Mouse (Mus musculus) bone marrow, adult 2 months (tissue): Measurements from ENCODE around the gene Abcf2. TPM values are rescaled to one million over a fixed set of nuclear protein-coding genes. Genes with fewer than 3 reads are reported as not detected.

Source experiments
- H3K27ac ChIP-seq: fragments of 200-500 bp; 2 replicates; pipeline ENCODE4 v1.5.1; 2012; ENCODE audit warnings: low read depth, mild to moderate bottlenecking, control low read depth, inconsistent platforms, low read length; ENCODE audit not compliant: control insufficient read depth, poor library complexity, insufficient read depth
- H3K4me1 ChIP-seq: fragments of 200-500 bp; 2 replicates; pipeline ENCODE4 v1.6.1; 2011; ENCODE audit warnings: low read length; ENCODE audit not compliant: control insufficient read depth, insufficient read depth
- H3K4me3 ChIP-seq: fragments of 200-500 bp; replicated peaks from 2 replicates; pipeline ENCODE3; 2011; ENCODE audit warnings: mild to moderate bottlenecking, low read depth, low read length, control low read depth; ENCODE audit not compliant: control insufficient read depth
- CTCF ChIP-seq: fragments of 200-500 bp; IDR thresholded peaks from 2 replicates; pipeline ENCODE4 v1.5.1; 2011; ENCODE audit warnings: low read length, control low read depth; ENCODE audit not compliant: control insufficient read depth, insufficient read depth
- POLR2A ChIP-seq: fragments of 200-500 bp; IDR thresholded peaks from 2 replicates; pipeline ENCODE4 v1.6.1; 2011; ENCODE audit warnings: low read depth, mild to moderate bottlenecking, control low read depth, low read length, borderline replicate concordance; ENCODE audit not compliant: control insufficient read depth
- WGBS: fragments of 180-500 bp; shearing (Covaris S2); methylation state at CpG from one replicate; pipeline ENCODE4 v1.1.7; 2018; 5-methylcytosine and 5-hydroxymethylcytosine counted together
- polyA plus RNA-seq: library from polyadenylated mRNA; stranded (reverse); fragments of >200 nt; gene quantifications from 2 replicates; pipeline ENCODE4 v1.2.4, GENCODE M21; 2011; ENCODE audit warnings: low replicate concordance; ENCODE audit not compliant: missing spikeins, insufficient read depth, insufficient read length

The Abcf2 gene
- 22.9 and 29.1 TPM in 2 replicates for polyA plus RNA-seq

DNA sequence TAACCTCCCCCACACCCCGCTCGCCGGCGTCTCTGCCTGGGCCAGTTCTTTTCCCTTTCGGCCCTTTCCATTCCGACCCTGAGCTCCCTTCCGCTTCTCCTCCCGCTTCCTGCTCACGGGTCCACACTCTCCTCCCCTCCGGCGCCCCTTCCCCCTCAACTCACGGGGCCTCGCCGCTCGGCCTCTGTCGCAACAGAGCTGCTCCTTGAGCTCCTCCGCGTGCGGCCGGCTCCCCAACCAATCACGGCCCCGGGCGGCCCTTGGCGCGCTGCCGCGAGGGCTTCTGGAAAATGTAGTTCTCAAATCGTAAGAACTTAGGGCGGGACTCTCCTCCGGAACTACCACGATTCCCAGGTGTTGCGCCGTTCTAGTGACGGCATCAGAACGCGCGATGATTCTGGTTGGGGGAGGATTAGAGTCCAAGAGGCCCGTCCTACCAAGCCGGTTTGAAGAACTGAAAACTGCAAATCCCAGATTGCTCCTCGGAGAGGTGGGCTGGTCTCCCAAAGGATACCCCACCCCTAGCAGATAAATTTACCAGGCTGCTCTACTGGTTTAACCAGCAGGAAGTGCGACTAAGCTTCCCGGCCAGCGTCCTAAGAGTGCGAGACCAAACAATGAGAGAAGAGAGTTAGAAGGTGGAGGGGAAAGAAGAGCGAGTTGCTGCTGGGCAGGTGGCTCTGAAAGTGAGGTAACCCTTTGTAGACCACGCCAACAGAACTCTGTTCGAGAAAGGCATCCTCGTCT lies at the start of gene Abcf2:
Gene Abcf2 (minus strand): TSS at position 285 of the 747 bp plus-strand sequence.
- TF ChIP-seq POLR2A (peak; percentile 65), CTCF (no peak)
- Histone ChIP-seq H3K27ac (peak within 1 kb of the TSS; percentile 63), H3K4me3 (peak within 1 kb of the TSS; percentile 78), H3K4me1 (no peaks in the 10 kb centered on the region; the same call in 1 of the 2 replicates)
- under 1% methylated on average over 48 of the region's 48 CpGs for WGBS

DNA sequence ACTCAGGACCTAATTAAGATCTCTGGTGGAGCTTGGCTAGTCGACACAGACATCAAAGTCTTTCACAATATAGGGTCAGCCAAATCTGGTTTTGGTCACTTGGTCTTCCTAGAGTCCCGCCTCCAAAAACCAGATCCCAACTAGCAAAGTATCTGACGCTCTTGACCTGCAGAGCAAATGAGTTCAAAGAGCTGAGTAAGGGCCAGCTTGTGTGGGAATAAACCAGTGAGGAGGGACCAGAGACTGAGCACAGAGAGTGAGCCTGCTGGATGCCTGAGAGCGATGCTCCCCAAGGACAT lies 47.5 kb upstream of the Abcf2 start:
- Histone ChIP-seq H3K4me1 (no peaks in the 10 kb centered on the region), H3K4me3 (no peak overlapping the region)

DNA sequence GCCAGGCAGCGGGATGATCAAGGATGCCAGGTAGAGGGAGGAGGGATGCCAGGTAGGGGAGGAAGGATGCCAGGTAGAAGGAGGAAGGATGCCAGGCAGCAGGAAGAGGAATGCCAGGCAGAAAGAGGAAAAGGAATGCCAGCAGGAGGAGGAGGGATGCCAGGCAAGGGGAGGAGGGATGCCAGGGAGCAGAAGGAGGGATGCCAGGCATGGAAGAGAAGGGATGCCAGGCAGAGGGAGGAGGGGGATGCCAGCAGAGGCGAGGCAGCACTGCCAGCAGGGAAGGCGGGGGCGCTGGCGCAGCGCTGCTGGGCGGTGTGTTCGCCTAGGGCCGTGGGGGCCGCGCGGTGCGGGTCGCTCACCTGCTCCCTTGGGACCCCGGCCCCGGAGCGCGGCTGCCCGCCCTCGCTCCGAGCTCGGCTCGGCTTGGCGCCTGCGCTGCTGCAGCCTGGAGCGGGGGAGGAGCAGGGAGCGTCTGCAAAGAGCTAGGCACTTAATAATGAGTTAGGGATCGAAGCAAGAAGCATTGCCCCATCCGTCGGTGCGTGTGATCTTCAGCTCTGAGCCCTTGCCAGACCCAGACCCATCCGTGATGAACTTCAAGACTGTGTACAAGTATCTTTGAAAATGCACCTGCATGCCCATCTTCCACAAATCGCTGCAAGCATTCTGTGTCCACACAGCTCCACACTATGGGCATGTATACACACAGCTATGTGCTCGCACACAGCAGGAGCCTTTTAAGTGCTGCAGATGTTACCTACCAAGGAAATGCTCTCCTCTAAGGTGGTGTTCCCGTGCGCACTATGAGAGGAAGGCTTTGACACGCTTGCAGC lies 46.9 kb upstream of the Abcf2 start, which contains the start of gene Smarcd3:
Gene Smarcd3 (minus strand): TSS at position 426 of the 836 bp plus-strand sequence.
- H3K27ac ChIP-seq, result no peak within 1 kb of the TSS
- no peaks in the 10 kb centered on the region for H3K4me1 ChIP-seq
- no peak within 1 kb of the TSS for H3K4me3 ChIP-seq
- WGBS, result 8% methylated on average over 37 of the region's 37 CpGs
- TF ChIP-seq CTCF, result no peak
- no peak for TF ChIP-seq POLR2A

More for the DNA sequence above, 47.5 kb upstream of the Abcf2 start:
- WGBS, result 61% methylated on average over 4 of the region's 4 CpGs
- TF ChIP-seq CTCF, result no peak
- no peak for TF ChIP-seq POLR2A
- H3K27ac ChIP-seq, result no peak overlapping the region

DNA sequence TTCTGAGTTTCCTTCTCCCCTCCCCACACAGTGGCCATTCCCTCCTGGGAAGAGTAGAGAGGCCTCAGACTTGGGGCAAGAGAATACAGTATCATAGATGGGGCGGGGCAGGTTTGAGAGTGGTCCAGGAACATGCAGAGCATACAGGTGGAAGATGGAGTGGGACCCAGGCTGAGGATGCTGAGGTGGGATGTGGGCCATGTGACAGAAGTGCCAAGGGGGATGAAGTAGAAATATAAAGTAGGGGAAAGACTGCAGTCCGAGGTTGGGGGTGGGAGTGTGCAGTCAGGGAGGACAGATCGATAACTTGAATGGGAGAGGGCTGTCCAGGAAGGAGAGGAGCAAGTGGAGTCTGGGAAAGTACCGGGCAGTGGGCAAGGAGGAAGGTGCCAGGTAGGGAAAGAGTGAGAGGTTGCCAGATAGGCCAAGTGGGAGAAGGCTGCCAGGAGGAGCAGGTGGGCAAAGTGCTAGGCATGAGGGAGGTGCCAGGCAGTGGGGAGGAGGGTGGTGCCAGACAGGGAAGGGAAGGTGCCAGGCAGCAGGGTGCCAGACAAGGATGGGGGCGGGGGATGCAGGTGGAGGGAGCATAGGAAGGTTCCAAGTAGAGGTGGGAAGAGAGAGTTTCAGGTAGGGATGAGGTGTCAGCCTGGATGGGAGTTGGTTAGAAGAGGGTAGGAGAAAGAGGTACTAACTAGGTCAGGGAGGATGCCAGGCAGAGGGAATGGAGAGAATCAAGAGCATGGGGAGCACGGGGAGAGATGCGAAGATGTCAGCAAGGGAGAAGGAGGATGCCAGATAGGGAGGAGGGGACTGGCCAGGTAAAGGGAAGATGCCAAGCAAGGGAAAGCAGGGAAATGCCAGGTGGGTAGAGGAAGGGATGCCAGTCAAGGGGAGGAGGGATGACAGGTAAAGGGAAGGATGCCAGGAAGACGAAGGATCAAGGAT lies 46.0 kb upstream of the Abcf2 start:
- Histone ChIP-seq H3K4me3 (no peak overlapping the region), H3K27ac (no peak overlapping the region), H3K4me1 (no peaks in the 10 kb centered on the region)
- no peak for TF ChIP-seq POLR2A
- TF ChIP-seq CTCF, result no peak
- WGBS, result 45% methylated on average over 8 of the region's 8 CpGs

DNA sequence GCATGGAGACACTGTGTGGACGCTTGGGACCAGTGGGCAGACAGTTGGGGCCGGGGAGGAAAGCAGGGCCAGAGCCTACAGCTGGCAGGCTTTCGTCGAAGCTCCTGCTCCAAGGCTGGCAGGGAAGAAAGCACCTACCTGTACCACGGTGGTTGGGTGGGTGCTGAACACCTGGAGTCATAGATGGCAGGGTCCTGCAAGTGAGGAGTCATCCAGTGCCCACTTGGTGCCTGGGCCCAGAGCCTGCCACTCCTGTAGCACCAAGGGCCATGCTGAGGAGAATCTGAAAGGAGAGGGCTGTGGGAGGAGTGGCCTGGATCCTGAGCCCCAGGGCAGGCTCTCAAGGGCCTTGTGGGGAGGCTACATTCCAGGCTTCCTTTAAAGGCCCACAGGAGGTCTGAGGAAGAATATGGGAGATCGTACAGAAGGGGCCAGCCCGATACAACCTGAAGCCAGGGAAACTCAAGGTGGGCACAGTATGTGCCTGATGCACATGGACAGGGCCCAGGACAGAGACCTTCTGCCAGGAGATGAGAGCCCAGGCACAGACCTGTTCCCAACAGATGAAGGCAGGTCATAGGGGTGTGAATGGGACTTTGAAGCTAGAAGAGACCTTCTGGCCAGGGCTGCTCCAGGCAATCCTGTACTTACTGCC lies 45.2 kb upstream of the Abcf2 start:
- Histone ChIP-seq H3K4me1 (no peaks in the 10 kb centered on the region), H3K27ac (no peak overlapping the region), H3K4me3 (no peak overlapping the region)
- 75% methylated on average over 7 of the region's 7 CpGs for WGBS
- no peak for TF ChIP-seq POLR2A
- TF ChIP-seq CTCF, result no peak

DNA sequence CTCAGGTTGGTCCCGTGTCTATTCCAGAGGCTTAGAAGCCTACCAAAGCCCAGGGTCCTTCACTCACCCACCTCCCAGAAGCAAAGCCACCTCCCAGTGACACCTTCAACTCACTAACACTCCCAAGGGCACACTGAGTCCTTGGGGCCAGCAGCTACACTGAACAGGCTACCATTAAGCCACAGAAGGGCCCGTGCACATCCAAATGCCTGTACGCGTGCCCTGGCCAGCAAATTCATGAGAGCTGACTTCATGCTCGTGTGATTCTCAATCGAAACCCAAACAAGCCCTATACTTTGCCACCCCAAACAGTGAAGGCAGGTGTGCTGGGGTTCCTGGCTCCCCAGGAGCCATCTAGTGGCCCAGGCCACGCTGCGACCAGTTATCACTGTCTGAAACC lies 43.4 kb upstream of the Abcf2 start:
- 78% methylated on average over 8 of the region's 8 CpGs for WGBS
- no peak for TF ChIP-seq POLR2A
- no peak for TF ChIP-seq CTCF
- no peaks in the 10 kb centered on the region for H3K4me1 ChIP-seq
- no peak overlapping the region for H3K4me3 ChIP-seq
- no peak overlapping the region for H3K27ac ChIP-seq

DNA sequence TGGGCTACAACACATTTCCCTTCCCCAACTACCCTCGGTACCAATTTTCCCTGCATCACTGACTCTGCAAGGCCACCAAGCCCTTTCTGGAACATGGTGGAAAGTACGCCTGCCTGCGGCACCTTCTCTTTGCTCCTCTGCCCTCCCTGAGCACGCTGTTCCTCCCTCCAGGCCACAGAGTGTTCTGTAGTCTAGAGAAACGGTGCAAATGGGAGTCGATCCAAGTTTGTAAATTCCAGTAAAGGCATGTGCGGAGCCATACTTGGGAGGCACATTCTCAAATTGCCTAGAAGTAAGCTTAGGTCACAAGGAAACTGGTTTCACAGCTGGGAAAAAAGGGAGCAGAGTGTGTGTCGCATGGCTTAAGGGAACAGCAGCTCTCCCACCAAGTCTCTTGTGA lies 42.8 kb upstream of the Abcf2 start:
- TF ChIP-seq CTCF (no peak), POLR2A (no peak)

DNA sequence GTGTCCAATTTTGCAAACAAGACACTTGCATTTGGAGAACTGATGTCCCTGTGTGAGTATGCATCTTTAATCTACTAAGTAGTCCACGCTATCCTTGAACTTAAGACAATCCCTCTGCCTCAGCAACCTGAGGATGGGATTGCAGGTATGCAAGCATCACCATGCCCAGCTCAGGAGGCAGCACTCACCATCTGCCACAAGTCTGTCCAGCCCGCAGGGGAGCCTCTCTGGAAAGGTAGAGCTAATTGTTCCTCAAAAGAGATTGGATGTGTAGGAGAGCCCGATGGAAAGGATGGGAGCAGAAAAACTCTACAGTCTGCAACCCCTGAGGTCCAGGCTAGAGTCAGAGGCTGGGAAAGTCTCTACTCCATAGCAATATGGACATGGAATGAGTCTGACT lies 41.7 kb upstream of the Abcf2 start:
- H3K4me3 ChIP-seq, result no peak overlapping the region
- H3K4me1 ChIP-seq, result no peaks in the 10 kb centered on the region
- 68% methylated on average over 3 of the region's 3 CpGs for WGBS
- no peak for TF ChIP-seq POLR2A
- TF ChIP-seq CTCF, result no peak
- no peak overlapping the region for H3K27ac ChIP-seq

More for the DNA sequence above, 42.8 kb upstream of the Abcf2 start:
- Histone ChIP-seq H3K4me1 (no peaks in the 10 kb centered on the region), H3K27ac (no peak overlapping the region), H3K4me3 (no peak overlapping the region)
- 82% methylated on average over 8 of the region's 8 CpGs for WGBS
